Mouse (Mus musculus) adrenal gland, adult 8-10 months (tissue): ENCODE measurements around the gene Afap1l2. TPM values are rescaled to one million over a fixed set of nuclear protein-coding genes. Genes with fewer than 3 reads are reported as not detected.

Experiments used
- DNase-seq: peaks from one replicate; pipeline ENCODE4 v3.0.0; 2022
- total RNA-seq, 4 experiments: library from RNA; stranded (reverse); gene quantifications; 2 replicates each; pipeline ENCODE4 v1.2.4; 2022

The Afap1l2 gene
- total RNA-seq, 4 experiments from 2014 or later, result 26.7 to 42.5 (median 32.2) TPM

DNA sequence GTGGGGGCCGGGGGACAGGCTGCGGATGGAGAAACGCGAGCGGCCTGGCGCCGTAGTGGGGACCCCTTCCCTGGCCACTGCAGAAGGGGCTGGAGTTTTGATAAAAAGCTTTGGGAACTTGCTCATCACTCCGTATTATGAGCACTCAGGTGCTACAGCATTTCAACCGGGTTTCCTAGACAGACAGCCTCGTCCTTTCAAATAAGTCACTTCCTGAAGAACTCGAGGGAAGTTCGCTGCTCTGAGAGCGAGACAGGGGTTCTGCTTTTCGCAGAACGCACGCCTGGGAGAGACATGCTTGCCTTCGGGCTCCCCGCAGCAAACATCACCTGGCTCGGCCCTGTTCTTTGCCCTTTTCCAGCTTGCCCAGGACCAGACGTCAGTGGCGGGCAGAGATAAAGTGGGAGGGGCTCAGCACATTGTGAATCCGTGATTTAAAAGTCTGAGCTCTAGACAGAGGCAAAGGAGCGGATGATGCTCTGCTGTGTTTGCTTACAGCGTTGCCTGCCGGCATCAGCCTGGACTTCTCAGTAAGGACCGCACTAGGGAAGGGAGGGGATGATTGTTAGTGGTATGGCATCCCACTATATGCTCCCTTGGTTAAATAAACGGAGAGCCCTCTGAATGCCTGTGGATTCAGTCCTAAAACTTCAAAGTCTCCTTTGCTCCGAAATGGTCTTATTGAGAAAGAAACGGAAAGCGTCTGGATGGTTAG, 133.3 kb downstream of the Afap1l2 start:
- DNase-seq, result no peak

DNA sequence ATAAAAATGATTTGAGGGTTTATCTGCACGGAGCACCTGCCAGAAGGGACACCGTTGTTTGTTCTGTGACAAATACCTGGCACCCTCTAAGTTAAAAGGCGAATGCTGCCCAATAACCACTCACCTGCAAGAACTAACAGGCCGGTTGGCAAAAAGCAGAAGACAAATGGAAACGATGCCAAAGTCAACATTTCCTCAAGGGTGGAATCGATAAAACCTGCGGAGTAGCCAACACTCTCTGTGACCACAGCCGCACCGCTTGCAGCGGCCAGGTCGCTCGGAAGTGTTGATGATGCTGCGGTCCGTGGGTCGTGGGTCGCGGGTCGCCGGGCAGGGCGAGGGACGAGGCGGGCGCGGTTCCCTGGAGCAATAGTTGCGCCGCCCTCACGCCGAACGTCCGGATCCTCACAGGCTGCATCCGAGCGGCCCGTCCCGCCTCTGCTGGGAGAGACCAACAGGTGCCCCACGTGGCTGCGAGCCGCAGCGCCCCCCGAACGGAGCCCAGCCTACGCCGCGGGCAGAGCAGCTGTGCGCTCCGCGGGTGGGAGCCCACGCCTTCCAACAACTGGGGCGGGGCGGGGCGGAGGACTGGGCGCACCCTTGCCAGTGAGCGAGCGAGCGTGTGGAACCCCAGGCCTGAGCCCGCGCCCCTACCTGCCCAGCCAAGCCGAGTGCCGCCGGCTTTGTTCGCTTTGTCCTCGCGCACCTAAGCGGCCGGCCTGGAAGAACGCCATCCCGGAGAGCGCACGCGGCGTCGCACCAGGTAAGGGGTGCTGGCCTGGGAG, 134.0 kb downstream of the Afap1l2 start, which contains the start of gene Vwa2:
Vwa2 (plus strand) TSS at position 434 of the 785 bp plus-strand sequence.
- no peak for DNase-seq

GRCm38 (mm10) chr19:56867701-56868100, 140.3 kb downstream of the Afap1l2 start:
- DNase-seq, result no peak

Other genes with a start within 250 kb of the Afap1l2 start
- 10 to 100 TPM; 22.6 to 35.3 (median 31.7) TPM for gene Ccdc186, start 186.0 kb downstream of the Afap1l2 start, total RNA-seq
- gene Tdrd1, start 182.0 kb downstream of the Afap1l2 start, total RNA-seq, result under 1 TPM in 1 of 4 experiments, not detected in 3; 0.10 TPM
- gene Vwa2, start 134.0 kb downstream of the Afap1l2 start, total RNA-seq, result not detected